Mouse (Mus musculus): Measurements from ENCODE around the gene Tcl1.

DNA sequence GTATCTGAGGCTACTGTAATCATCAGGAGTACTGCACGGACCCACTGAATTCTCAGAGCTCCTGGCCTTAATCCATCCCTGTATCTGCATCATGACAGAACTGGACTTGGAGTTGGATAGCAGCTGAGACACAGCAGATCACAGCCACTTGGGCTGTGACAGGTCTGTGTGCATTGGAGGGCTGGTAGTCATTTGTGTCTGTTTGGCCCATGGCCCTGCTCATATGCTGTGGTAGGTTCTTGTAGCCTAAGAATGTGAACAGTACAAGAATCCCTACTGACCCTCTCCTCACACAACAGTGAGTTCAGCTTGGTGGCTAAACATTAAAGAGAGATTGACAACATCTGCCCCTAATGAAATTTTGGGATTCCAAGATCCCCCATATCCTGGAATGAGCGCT is 49.2 kb downstream of the Tcl1 start:
- TF ChIP-seq ZC3H11A (IDR thresholded peaks at IDR 0.05; ENCODE audit: borderline replicate concordance, low read depth, low read length) (no peak), HCFC1 (IDR thresholded peaks at IDR 0.05; ENCODE audit: borderline replicate concordance, insufficient read depth, low read length) (no peak), CHD2 (IDR thresholded peaks at IDR 0.05; ENCODE audit: low read depth, low read length) (no peak)

Data from ES-E14 (cell line).